Comparison of ENCODE assay signal across 8 mouse cellular contexts in the genomic region with DNA sequence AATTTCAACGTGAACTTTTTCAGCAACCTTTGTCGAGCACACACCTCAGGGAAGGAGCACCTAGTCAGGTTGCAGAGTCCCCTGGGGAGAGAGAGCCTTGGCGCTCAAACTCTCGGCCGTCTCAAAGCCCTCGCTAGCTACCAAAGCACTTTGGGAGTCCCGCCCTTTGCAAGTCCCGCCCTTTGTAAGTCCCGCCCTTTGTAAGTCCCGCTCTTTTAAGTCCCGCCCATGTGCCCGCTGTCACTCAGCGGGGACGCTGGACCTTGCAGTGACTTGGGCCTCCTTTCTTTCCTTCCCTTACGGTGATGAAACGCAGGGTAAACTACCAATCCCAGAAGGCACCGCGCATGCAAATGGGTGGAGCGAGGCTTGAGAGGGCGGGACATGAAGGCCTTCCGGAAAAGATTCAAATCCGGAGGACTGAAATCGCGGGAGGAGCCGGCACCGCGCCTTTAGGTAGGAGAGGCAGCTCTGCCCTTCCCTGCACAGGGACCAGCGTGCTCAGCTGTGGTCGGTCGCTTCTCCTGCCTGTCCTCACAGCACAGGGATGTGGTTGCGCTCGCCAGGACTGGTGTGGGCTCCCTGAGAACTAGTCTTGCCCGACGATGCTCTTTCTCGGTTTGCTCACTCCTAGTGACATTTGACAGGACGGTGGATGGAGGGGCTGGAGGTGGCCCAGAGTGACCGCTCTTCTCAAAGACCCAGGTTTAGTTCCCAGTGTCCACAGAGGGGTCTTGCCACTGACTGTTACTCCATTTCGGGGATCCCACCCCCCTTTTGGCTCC. TPM values are rescaled to one million over a fixed set of nuclear protein-coding genes. Genes with fewer than 3 reads are reported as not detected.
A peak's percentile ranks its signal among the peaks of the same experiment; 100 is the strongest.
DNase-seq lines count a peak whose midpoint lies in the region; ATAC-seq and TF ChIP-seq lines count a peak whose summit lies in the region.

A gene (plus strand): TSS at position 400 of the 785 bp plus-strand sequence.

- ATAC-seq in forebrain, postnatal 0 days = peak; percentile 100
- ATAC-seq in lung, embryonic 15.5 days (ENCODE audit: borderline replicate concordance, extremely low read depth, low FRiP score, low TSS enrichment) = peak; percentile 99

- peaks cover 0 to 31% of the 10 kb centered on the region in 2 experiments; a peak in 2 of 4 replicates for H3K36me3 ChIP-seq in MEL (ENCODE audit: control insufficient read depth in 1 of 2, insufficient read depth in 2 of 2, low read length in 2 of 2)
- H3K36me3 ChIP-seq in forebrain, postnatal 0 days (ENCODE audit: insufficient read depth) = no peaks in the 10 kb centered on the region
- no peaks in the 10 kb centered on the region for H3K36me3 ChIP-seq in lung, embryonic 15.5 days

- no peak for TF ChIP-seq CTCF in MEL (IDR thresholded peaks at IDR 0.05 in 2 of 3, conservative IDR thresholded peaks at IDR 0.05 in 1 of 3; ENCODE audit: control insufficient read depth in 1 of 3, insufficient read depth in 1 of 3, low read depth in 2 of 3, low read length in 3 of 3, poor library complexity in 1 of 3, severe bottlenecking in 1 of 3)
- no peak for TF ChIP-seq CTCF in cerebellum, adult 2 months (IDR thresholded peaks at IDR 0.05; ENCODE audit: borderline replicate concordance, insufficient read depth, low read depth, low read length)
- TF ChIP-seq CTCF in forebrain, postnatal 0 days (IDR thresholded peaks at IDR 0.05; ENCODE audit: low read depth) = no peak

- TF ChIP-seq RAD21 in MEL (IDR thresholded peaks at IDR 0.05; ENCODE audit: low read depth, low read length) = no peak

- TF ChIP-seq EP300 in MEL (IDR thresholded peaks at IDR 0.05; ENCODE audit: low read depth in 1 of 2, low read length in 2 of 2) = 0 out of 4 replicates have a peak, but pooled peaks have one; percentile 19 to 32

- H3K9me3 ChIP-seq in MEL (replicated peaks; ENCODE audit: insufficient read depth, low read length) = no peaks in the 10 kb centered on the region
- no peaks in the 10 kb centered on the region for H3K9me3 ChIP-seq in forebrain, postnatal 0 days (ENCODE audit: low read length)
- H3K9me3 ChIP-seq in lung, embryonic 15.5 days = no peaks in the 10 kb centered on the region

- peak; percentile 100 for DNase-seq in MEL (ENCODE audit: low read depth, low spot score)
- peak; percentile 96 to 97 for DNase-seq in cerebellum, adult 2 months
- peak; percentile 97 for DNase-seq in forebrain, postnatal 0 days
- peak; percentile 96 for DNase-seq in heart, postnatal 4 days
- DNase-seq in layer of hippocampus, adult 8-10 months (ENCODE audit: low spot score in 2 of 2) = peak; percentile 94 to 96
- peak; percentile 96 for DNase-seq in ovary, adult 18-20 months (ENCODE audit: low spot score)
- peak; percentile 97 for DNase-seq in thymus, postnatal 0 days (ENCODE audit: low spot score)

- WGBS in cerebellum, adult 2 months = under 1% methylated on average over 38 of the region's 38 CpGs
- WGBS in forebrain, postnatal 0 days = 1% methylated on average over 38 of the region's 38 CpGs
- under 1% methylated on average over 38 of the region's 38 CpGs for WGBS in lung, embryonic 15.5 days

- H3K4me2 ChIP-seq in forebrain, postnatal 0 days (ENCODE audit: low read depth) = peak within 1 kb of the TSS; percentile 88
- peak within 1 kb of the TSS; percentile 72 for H3K4me2 ChIP-seq in lung, embryonic 15.5 days

- H3K27ac ChIP-seq in MEL (ENCODE audit: control insufficient read depth, low read depth, low read length) = peak within 1 kb of the TSS; percentile 69
- no peak within 1 kb of the TSS for H3K27ac ChIP-seq in cerebellum, adult 2 months (ENCODE audit: insufficient read depth, low read length)
- H3K27ac ChIP-seq in forebrain, postnatal 0 days (ENCODE audit: low read depth, low read length) = no peak within 1 kb of the TSS
- H3K27ac ChIP-seq in lung, embryonic 15.5 days = peak within 1 kb of the TSS; percentile 68

- peaks cover 2 to 13% of the 10 kb centered on the region in 2 experiments; a peak in 2 of 4 replicates for H3K4me1 ChIP-seq in MEL (ENCODE audit: control insufficient read depth in 1 of 2, insufficient read depth in 2 of 2, low read length in 2 of 2)
- no peaks in the 10 kb centered on the region for H3K4me1 ChIP-seq in cerebellum, adult 2 months (ENCODE audit: control insufficient read depth, insufficient read depth, low read length)
- 0 out of 2 replicates have a peak, but pooled peaks cover 3% of the 10 kb centered on the region for H3K4me1 ChIP-seq in forebrain, postnatal 0 days (ENCODE audit: insufficient read depth)
- peaks cover 16% of the 10 kb centered on the region for H3K4me1 ChIP-seq in lung, embryonic 15.5 days

- TF ChIP-seq POLR2A in MEL (IDR thresholded peaks at IDR 0.05; ENCODE audit: control insufficient read depth in 1 of 2, insufficient read depth in 1 of 2, low read depth in 1 of 2, low read length in 2 of 2, poor library complexity in 1 of 2) = peak; percentile 95 to 99
- no peak for TF ChIP-seq POLR2A in cerebellum, adult 2 months (IDR thresholded peaks at IDR 0.05; ENCODE audit: borderline replicate concordance, insufficient read depth, low read length)

- no peaks in the 10 kb centered on the region for H3K27me3 ChIP-seq in MEL (ENCODE audit: control insufficient read depth in 1 of 2, insufficient read depth in 2 of 2, low read length in 2 of 2)
- no peaks in the 10 kb centered on the region for H3K27me3 ChIP-seq in cerebellum, adult 2 months (ENCODE audit: control insufficient read depth, insufficient read depth, low read length)
- no peaks in the 10 kb centered on the region for H3K27me3 ChIP-seq in forebrain, postnatal 0 days (ENCODE audit: insufficient read depth, low read length)
- H3K27me3 ChIP-seq in lung, embryonic 15.5 days = no peaks in the 10 kb centered on the region

- H3K9ac ChIP-seq in MEL (ENCODE audit: control insufficient read depth, low read depth, low read length, poor library complexity, severe bottlenecking) = peak within 1 kb of the TSS; percentile 76
- peak within 1 kb of the TSS; percentile 51 for H3K9ac ChIP-seq in forebrain, postnatal 0 days
- peak within 1 kb of the TSS; percentile 70 for H3K9ac ChIP-seq in lung, embryonic 15.5 days

- peaks cover 10% of the 10 kb centered on the region for H3K79me2 ChIP-seq in MEL (ENCODE audit: control insufficient read depth, insufficient read depth, low read length, poor library complexity)

- peak within 1 kb of the TSS; percentile 52 to 64 for H3K4me3 ChIP-seq in MEL (ENCODE audit: control insufficient read depth in 1 of 2, insufficient read depth in 1 of 2, low read depth in 2 of 2, low read length in 2 of 2)
- H3K4me3 ChIP-seq in cerebellum, adult 2 months (replicated peaks; ENCODE audit: insufficient read depth, low read depth, low read length) = peak within 1 kb of the TSS; percentile 71
- peak within 1 kb of the TSS; percentile 73 for H3K4me3 ChIP-seq in forebrain, postnatal 0 days (ENCODE audit: low read depth, low read length)
- peak within 1 kb of the TSS; percentile 72 for H3K4me3 ChIP-seq in lung, embryonic 15.5 days

TF ChIP-seq in MEL, 35 proteins besides CTCF, POLR2A, EP300 and RAD21 (continues in another document):
- peak; percentile 87 for TF ChIP-seq TBP (IDR thresholded peaks at IDR 0.05; ENCODE audit: low read depth, low read length)
- no peak for TF ChIP-seq MAZ (IDR thresholded peaks at IDR 0.05; ENCODE audit: low read depth, low read length)
- no peak for TF ChIP-seq USF2 (IDR thresholded peaks at IDR 0.05; ENCODE audit: borderline replicate concordance in 1 of 2, insufficient read depth in 1 of 2, low read depth in 1 of 2, low read length in 2 of 2)
- no peak for TF ChIP-seq ZNF384 (IDR thresholded peaks at IDR 0.05; ENCODE audit: low read depth, low read length)
- no peak for TF ChIP-seq TAL1 (IDR thresholded peaks at IDR 0.05; ENCODE audit: low read length)
- peak; percentile 89 for TF ChIP-seq KAT2A (conservative IDR thresholded peaks at IDR 0.05; ENCODE audit: low read depth, low read length)
- peak; percentile 87 for TF ChIP-seq MXI1 (IDR thresholded peaks at IDR 0.05; ENCODE audit: low read depth, low read length)
- TF ChIP-seq GABPA (IDR thresholded peaks at IDR 0.05; ENCODE audit: low read depth, low read length) = no peak
- TF ChIP-seq POLR2AphosphoS2 (IDR thresholded peaks at IDR 0.05; ENCODE audit: low read length) = peak; percentile 91
- no peak for TF ChIP-seq GATA1 (IDR thresholded peaks at IDR 0.05; ENCODE audit: low read depth, low read length)
- no peak for TF ChIP-seq CHD2 (IDR thresholded peaks at IDR 0.05; ENCODE audit: low read length)
- TF ChIP-seq ELF1 (IDR thresholded peaks at IDR 0.05; ENCODE audit: low read depth, low read length) = peak; percentile 95
- no peak; the same call in 1 of the 2 replicates for TF ChIP-seq TCF12 (IDR thresholded peaks at IDR 0.05; ENCODE audit: low read depth, low read length)
- 0 out of 2 replicates have a peak, but pooled peaks have one; percentile 3 for TF ChIP-seq NRF1 (IDR thresholded peaks at IDR 0.05; ENCODE audit: insufficient read depth, low read depth, low read length, poor library complexity, severe bottlenecking)
- TF ChIP-seq BHLHE40 (IDR thresholded peaks at IDR 0.05; ENCODE audit: borderline replicate concordance, low read depth, low read length) = no peak
- peak; percentile 42; the same call in 1 of the 2 replicates for TF ChIP-seq USF1 (IDR thresholded peaks at IDR 0.05; ENCODE audit: low read depth, low read length)
- peak; percentile 98 for TF ChIP-seq ZMIZ1 (IDR thresholded peaks at IDR 0.05; ENCODE audit: low read depth, low read length)
- peak; percentile 38; the same call in 1 of the 2 replicates for TF ChIP-seq MAX (IDR thresholded peaks at IDR 0.05; ENCODE audit: low read length)
- TF ChIP-seq NELFE (IDR thresholded peaks at IDR 0.05; ENCODE audit: low read depth, low read length) = peak; percentile 96
- peak; percentile 94 for TF ChIP-seq HCFC1 (IDR thresholded peaks at IDR 0.05; ENCODE audit: low read depth, low read length)
- TF ChIP-seq MYB (IDR thresholded peaks at IDR 0.05; ENCODE audit: low read depth, low read length) = no peak
- peak; percentile 96 for TF ChIP-seq E2F4 (IDR thresholded peaks at IDR 0.05; ENCODE audit: borderline replicate concordance, low read depth, low read length)
- no peak for TF ChIP-seq SMC3 (IDR thresholded peaks at IDR 0.05; ENCODE audit: low read depth, low read length)

RNA-seq across cellular contexts. Expression of the gene that starts here (rescaled TPM):
- total RNA-seq in MEL (2012; rRNA removed) = 3.4 and 3.7 TPM in 2 replicates
- 1 to 10 TPM in 1 of 2 experiments, not detected in 1; 5.2 TPM for polyA plus RNA-seq in MEL (2012; ENCODE audit: insufficient read depth in 1 of 2, insufficient read length in 2 of 2, low read depth in 1 of 2, low replicate concordance in 2 of 2, missing spikeins in 1 of 2)
- 0.54 and 0.61 TPM in 2 replicates for polyA plus RNA-seq in cerebellum, adult 2 months (2012; rRNA removed)
- total RNA-seq in forebrain, postnatal 0 days (2014; rRNA removed) = 1.7 and 2.1 TPM in 2 replicates
- polyA plus RNA-seq in forebrain, postnatal 0 days (2015; fragmentation: Nextera tagmentation; extraction: Ambion mirVana) = 0.21 and 0.39 TPM in 2 replicates
- total RNA-seq in heart, postnatal 4 days (2021) = 1 to 10 TPM; 2.7 to 2.9 TPM
- total RNA-seq in layer of hippocampus, adult 8-10 months (2022) = 1 to 10 TPM; 1.3 to 1.7 (median 1.3) TPM
- 1.6 and 2.7 TPM in 2 replicates for polyA plus RNA-seq in lung, embryonic 15.5 days (2015; fragmentation: Nextera tagmentation; extraction: Ambion mirVana)
- polyA plus RNA-seq in thymus, postnatal 0 days (2015; fragmentation: Nextera tagmentation; extraction: Ambion mirVana) = 2.2 and 2.3 TPM in 2 replicates

Comparison
In these comparisons a context has a peak if more than half of its experiments do, and no peak if none do; other contexts are left out.
1. Peak in DNase-seq and H3K4me3 ChIP-seq in cerebellum, adult 2 months; RNA of the gene not detected or under 1 TPM.
2. H3K27ac ChIP-seq: peak in MEL (single experiment) and lung, embryonic 15.5 days (single experiment); none in cerebellum, adult 2 months (single experiment) and forebrain, postnatal 0 days (single experiment).
3. Peak in every context shown above with its lines, with median percentiles within 50 percentile points of each other: DNase-seq, H3K4me3 ChIP-seq and H3K9ac ChIP-seq.